In genomic region chr4:24835555-24835954, GRCm38 (mm10) we compare ENCODE assay signal across 25 mouse cellular contexts. TPM values are rescaled to one million over a fixed set of nuclear protein-coding genes. Genes with fewer than 3 reads are reported as not detected.
DNase-seq lines count a peak whose midpoint lies in the region; ATAC-seq lines count a peak whose summit lies in the region.
"Had no signal": no experiment of that assay in that cellular context is flagged by ENCODE, and none has a peak within 500 bp of the region (broad histone marks: within the 10 kb centered on the region; RNA-seq: fewer than 3 reads in every experiment).

No protein-coding gene starts in this region.

- peak; percentile 57; the same call in 1 of the 2 replicates for ATAC-seq in forebrain, embryonic 13.5 days
- no peak for ATAC-seq in forebrain, embryonic 14.5 days
- peak; percentile 62; the same call in 1 of the 2 replicates for ATAC-seq in hindbrain, embryonic 16.5 days
- ATAC-seq: activated CD4-positive, CD25-positive, alpha-beta regulatory T cell, adult 4 months; intestine, embryonic 15.5 days had no signal

- H3K27ac ChIP-seq in forebrain, embryonic 13.5 days: no peak overlapping the region
- no peak overlapping the region for H3K27ac ChIP-seq in forebrain, embryonic 14.5 days (ENCODE audit: low read depth, low read length)
- no peak overlapping the region for H3K27ac ChIP-seq in embryonic facial prominence, embryonic 10.5 days (replicated peaks)
- no peak overlapping the region for H3K27ac ChIP-seq in hindbrain, embryonic 10.5 days
- no peak overlapping the region for H3K27ac ChIP-seq in hindbrain, embryonic 16.5 days (ENCODE audit: low read depth, low read length)
- H3K27ac ChIP-seq in limb, embryonic 10.5 days: no peak overlapping the region
- H3K27ac ChIP-seq: embryonic facial prominence, embryonic 15.5 days; gastrocnemius, adult 2 months; heart, embryonic 15.5 days; intestine, embryonic 15.5 days; liver, embryonic 13.5 days; midbrain, embryonic 12.5 days; neural tube, embryonic 13.5 days; stomach, embryonic 15.5 days had no signal

- H3K9me3 ChIP-seq in forebrain, embryonic 13.5 days (replicated peaks): no peaks in the 10 kb centered on the region
- no peaks in the 10 kb centered on the region for H3K9me3 ChIP-seq in forebrain, embryonic 14.5 days (replicated peaks; ENCODE audit: control insufficient read depth, low read length)
- H3K9me3 ChIP-seq in embryonic facial prominence, embryonic 10.5 days: no peaks in the 10 kb centered on the region
- H3K9me3 ChIP-seq in hindbrain, embryonic 10.5 days: no peaks in the 10 kb centered on the region
- H3K9me3 ChIP-seq in hindbrain, embryonic 16.5 days (ENCODE audit: control insufficient read depth, low read length): no peaks in the 10 kb centered on the region
- no peaks in the 10 kb centered on the region for H3K9me3 ChIP-seq in limb, embryonic 10.5 days (replicated peaks)
- H3K9me3 ChIP-seq: embryonic facial prominence, embryonic 15.5 days; heart, embryonic 15.5 days; intestine, embryonic 15.5 days; liver, embryonic 13.5 days; midbrain, embryonic 12.5 days; neural tube, embryonic 13.5 days; stomach, embryonic 15.5 days had no signal

- H3K9ac ChIP-seq in forebrain, embryonic 13.5 days: no peak overlapping the region
- H3K9ac ChIP-seq in forebrain, embryonic 14.5 days (ENCODE audit: low read length): no peak overlapping the region
- no peak overlapping the region for H3K9ac ChIP-seq in hindbrain, embryonic 16.5 days (ENCODE audit: low read depth, low read length)
- H3K9ac ChIP-seq: embryonic facial prominence, embryonic 15.5 days; heart, embryonic 15.5 days; intestine, embryonic 15.5 days; liver, embryonic 13.5 days; midbrain, embryonic 12.5 days; neural tube, embryonic 13.5 days; stomach, embryonic 15.5 days had no signal

- H3K4me3 ChIP-seq in forebrain, embryonic 13.5 days: no peak overlapping the region
- H3K4me3 ChIP-seq in forebrain, embryonic 14.5 days (ENCODE audit: low read depth, low read length): no peak overlapping the region
- H3K4me3 ChIP-seq in embryonic facial prominence, embryonic 10.5 days: no peak overlapping the region
- no peak overlapping the region for H3K4me3 ChIP-seq in hindbrain, embryonic 10.5 days
- H3K4me3 ChIP-seq in hindbrain, embryonic 16.5 days (ENCODE audit: low read length): no peak overlapping the region
- no peak overlapping the region for H3K4me3 ChIP-seq in limb, embryonic 10.5 days
- H3K4me3 ChIP-seq: embryonic facial prominence, embryonic 15.5 days; gastrocnemius, adult 2 months; heart, embryonic 15.5 days; intestine, embryonic 15.5 days; liver, embryonic 13.5 days; midbrain, embryonic 12.5 days; neural tube, embryonic 13.5 days; stomach, embryonic 15.5 days had no signal

- no peaks in the 10 kb centered on the region for H3K27me3 ChIP-seq in forebrain, embryonic 13.5 days
- no peaks in the 10 kb centered on the region for H3K27me3 ChIP-seq in forebrain, embryonic 14.5 days (replicated peaks; ENCODE audit: control insufficient read depth, insufficient read depth, low read length)
- H3K27me3 ChIP-seq in embryonic facial prominence, embryonic 10.5 days (replicated peaks; ENCODE audit: low read depth, poor library complexity, severe bottlenecking): no peaks in the 10 kb centered on the region
- no peaks in the 10 kb centered on the region for H3K27me3 ChIP-seq in hindbrain, embryonic 10.5 days (ENCODE audit: insufficient read depth, poor library complexity, severe bottlenecking)
- no peaks in the 10 kb centered on the region for H3K27me3 ChIP-seq in hindbrain, embryonic 16.5 days (replicated peaks; ENCODE audit: control insufficient read depth, insufficient read depth, low read length)
- no peaks in the 10 kb centered on the region for H3K27me3 ChIP-seq in limb, embryonic 10.5 days (ENCODE audit: low read depth, poor library complexity, severe bottlenecking)
- H3K27me3 ChIP-seq: embryonic facial prominence, embryonic 15.5 days; heart, embryonic 15.5 days; intestine, embryonic 15.5 days; liver, embryonic 13.5 days; midbrain, embryonic 12.5 days; neural tube, embryonic 13.5 days; stomach, embryonic 15.5 days had no signal

- no peaks in the 10 kb centered on the region for H3K36me3 ChIP-seq in forebrain, embryonic 13.5 days (ENCODE audit: poor library complexity, severe bottlenecking)
- no peaks in the 10 kb centered on the region for H3K36me3 ChIP-seq in forebrain, embryonic 14.5 days (ENCODE audit: control insufficient read depth, insufficient read depth, low read length)
- H3K36me3 ChIP-seq in embryonic facial prominence, embryonic 10.5 days (replicated peaks): no peaks in the 10 kb centered on the region
- H3K36me3 ChIP-seq in hindbrain, embryonic 10.5 days: no peaks in the 10 kb centered on the region
- H3K36me3 ChIP-seq in hindbrain, embryonic 16.5 days (ENCODE audit: control insufficient read depth, insufficient read depth, low read length): no peaks in the 10 kb centered on the region
- no peaks in the 10 kb centered on the region for H3K36me3 ChIP-seq in limb, embryonic 10.5 days
- H3K36me3 ChIP-seq: embryonic facial prominence, embryonic 15.5 days; heart, embryonic 15.5 days; intestine, embryonic 15.5 days; liver, embryonic 13.5 days; midbrain, embryonic 12.5 days; neural tube, embryonic 13.5 days; stomach, embryonic 15.5 days had no signal

- no peak overlapping the region for H3K4me2 ChIP-seq in forebrain, embryonic 13.5 days
- H3K4me2 ChIP-seq in forebrain, embryonic 14.5 days (ENCODE audit: low read length): no peak overlapping the region
- no peak overlapping the region for H3K4me2 ChIP-seq in hindbrain, embryonic 16.5 days (ENCODE audit: low read length)
- H3K4me2 ChIP-seq: embryonic facial prominence, embryonic 15.5 days; heart, embryonic 15.5 days; intestine, embryonic 15.5 days; liver, embryonic 13.5 days; midbrain, embryonic 12.5 days; neural tube, embryonic 13.5 days; stomach, embryonic 15.5 days had no signal

- H3K4me1 ChIP-seq in forebrain, embryonic 13.5 days: 0 out of 2 replicates have a peak, but pooled peaks cover 8% of the 10 kb centered on the region
- H3K4me1 ChIP-seq in forebrain, embryonic 14.5 days (ENCODE audit: control insufficient read depth, insufficient read depth, low read length): no peaks in the 10 kb centered on the region
- H3K4me1 ChIP-seq in embryonic facial prominence, embryonic 10.5 days: no peaks in the 10 kb centered on the region
- peaks cover 12% of the 10 kb centered on the region; the same call in 1 of the 2 replicates for H3K4me1 ChIP-seq in hindbrain, embryonic 10.5 days (replicated peaks)
- H3K4me1 ChIP-seq in hindbrain, embryonic 16.5 days (ENCODE audit: control insufficient read depth, insufficient read depth, low read depth, low read length): peaks cover 3% of the 10 kb centered on the region; the same call in 1 of the 2 replicates
- H3K4me1 ChIP-seq in limb, embryonic 10.5 days: peaks cover 29% of the 10 kb centered on the region
- H3K4me1 ChIP-seq: embryonic facial prominence, embryonic 15.5 days; heart, embryonic 15.5 days; intestine, embryonic 15.5 days; liver, embryonic 13.5 days; stomach, embryonic 15.5 days had no signal

- no peak for DNase-seq in forebrain, embryonic 14.5 days (ENCODE audit: low spot score)
- peak; percentile 9 for DNase-seq in embryonic facial prominence, embryonic 10.5 days (ENCODE audit: low spot score)
- DNase-seq in hindbrain, embryonic 10.5 days (ENCODE audit: low spot score): peak; percentile 24
- no peak for DNase-seq in limb, embryonic 10.5 days (ENCODE audit: low spot score)
- DNase-seq in adrenal gland, adult (ENCODE audit: inconsistent age in 2 of 2, low spot score in 1 of 2): no peak
- DNase-seq: adrenal gland, postnatal 10 days; gastrocnemius, adult 2 months; heart, postnatal 36 days; kidney, adult 8-10 months; kidney, postnatal 25 days; liver, embryonic 13.5 days; lung, adult 2 months; lung, postnatal 14 days; right cerebral cortex, adult 18-20 months; right cerebral cortex, postnatal 4 days; thymus, postnatal 25 days had no signal

- WGBS in forebrain, embryonic 13.5 days: 40% methylated on average over 7 of the region's 7 CpGs
- WGBS in forebrain, embryonic 14.5 days: 45% methylated on average over 7 of the region's 7 CpGs
- 50% methylated on average over 7 of the region's 7 CpGs for WGBS in embryonic facial prominence, embryonic 10.5 days
- WGBS in hindbrain, embryonic 10.5 days: 34% methylated on average over 7 of the region's 7 CpGs
- 36% methylated on average over 7 of the region's 7 CpGs for WGBS in hindbrain, embryonic 16.5 days
- WGBS in limb, embryonic 10.5 days: 47% methylated on average over 7 of the region's 7 CpGs

RNA-seq across cellular contexts. Expression of gene Klhl32, which starts 15.4 kb away (rescaled TPM):
- 12.3 and 16.7 TPM in 2 replicates for polyA plus RNA-seq in forebrain, embryonic 13.5 days (2015; fragmentation: Nextera tagmentation; extraction: Ambion mirVana)
- polyA plus RNA-seq in forebrain, embryonic 14.5 days (2014; fragmentation: Nextera tagmentation; extraction: Ambion mirVana): 12.0 and 16.6 TPM in 2 replicates
- 2.3 and 2.6 TPM in 2 replicates for polyA plus RNA-seq in embryonic facial prominence, embryonic 10.5 days (2016; fragmentation: Nextera tagmentation; extraction: Ambion mirVana)
- 4.3 and 9.1 TPM in 2 replicates for polyA plus RNA-seq in hindbrain, embryonic 10.5 days (2016; fragmentation: Nextera tagmentation; extraction: Ambion mirVana)
- 37.1 and 38.5 TPM in 2 replicates for polyA plus RNA-seq in hindbrain, embryonic 16.5 days (2015; fragmentation: Nextera tagmentation; extraction: Ambion mirVana)
- polyA plus RNA-seq in limb, embryonic 10.5 days (2016; fragmentation: Nextera tagmentation; extraction: Ambion mirVana): 4.0 and 4.9 TPM in 2 replicates

Comparison
In these comparisons a context has a peak if more than half of its experiments do, and no peak if none do; other contexts are left out.
1. DNase-seq: peak in embryonic facial prominence, embryonic 10.5 days (single experiment) and hindbrain, embryonic 10.5 days (single experiment); none in forebrain, embryonic 14.5 days (single experiment), limb, embryonic 10.5 days (single experiment) and adrenal gland, adult (0 of 2).